In genomic region chr8:103019121-103019520, GRCm38 (mm10) we compare ENCODE assay signal across 8 mouse cellular contexts.
A peak's percentile ranks its signal among the peaks of the same experiment; 100 is the strongest.
DNase-seq lines count a peak whose midpoint lies in the region; ATAC-seq and TF ChIP-seq lines count a peak whose summit lies in the region.

No protein-coding gene starts in this region.

- peak; percentile 34; the same call in 1 of the 2 replicates for ATAC-seq in forebrain, postnatal 0 days
- no peak for ATAC-seq in forebrain, embryonic 13.5 days

- no peak overlapping the region for H3K9ac ChIP-seq in forebrain, postnatal 0 days
- H3K9ac ChIP-seq in forebrain, embryonic 13.5 days, result no peak overlapping the region

- no peak overlapping the region for H3K27ac ChIP-seq in forebrain, postnatal 0 days (ENCODE audit: low read depth, low read length)
- H3K27ac ChIP-seq in forebrain, embryonic 13.5 days, result no peak overlapping the region

- H3K4me1 ChIP-seq in forebrain, postnatal 0 days (ENCODE audit: insufficient read depth), result no peaks in the 10 kb centered on the region
- no peaks in the 10 kb centered on the region for H3K4me1 ChIP-seq in forebrain, embryonic 13.5 days

- H3K36me3 ChIP-seq in forebrain, postnatal 0 days (ENCODE audit: insufficient read depth), result no peaks in the 10 kb centered on the region
- H3K36me3 ChIP-seq in forebrain, embryonic 13.5 days (ENCODE audit: poor library complexity, severe bottlenecking), result no peaks in the 10 kb centered on the region

- peak; percentile 37 for DNase-seq in forebrain, postnatal 0 days
- peak; percentile 8 for DNase-seq in right cerebral cortex, postnatal 14 days
- DNase-seq in right cerebral cortex, adult 18-20 months, result no peak
- DNase-seq in kidney, postnatal 4 days, result peak; percentile 41 to 44
- DNase-seq in urinary bladder, postnatal 4 days (ENCODE audit: low spot score in 2 of 2), result peak; percentile 33 to 59
- DNase-seq in frontal cortex, postnatal 25 days (ENCODE audit: low spot score in 2 of 2), result no peak
- DNase-seq in spleen, adult 12 weeks (ENCODE audit: low spot score), result no peak

- no peaks in the 10 kb centered on the region for H3K9me3 ChIP-seq in forebrain, postnatal 0 days (ENCODE audit: low read length)
- no peaks in the 10 kb centered on the region for H3K9me3 ChIP-seq in forebrain, embryonic 13.5 days (replicated peaks)

- no peaks in the 10 kb centered on the region for H3K27me3 ChIP-seq in forebrain, postnatal 0 days (ENCODE audit: insufficient read depth, low read length)
- no peaks in the 10 kb centered on the region for H3K27me3 ChIP-seq in forebrain, embryonic 13.5 days

- 46% methylated on average over 4 of the region's 4 CpGs for WGBS in forebrain, postnatal 0 days
- WGBS in forebrain, embryonic 13.5 days, result 70% methylated on average over 4 of the region's 4 CpGs

- H3K4me2 ChIP-seq in forebrain, postnatal 0 days (ENCODE audit: low read depth), result no peak overlapping the region
- no peak overlapping the region for H3K4me2 ChIP-seq in forebrain, embryonic 13.5 days

- TF ChIP-seq CTCF in forebrain, postnatal 0 days (IDR thresholded peaks at IDR 0.05; ENCODE audit: low read depth), result no peak

- no peak overlapping the region for H3K4me3 ChIP-seq in forebrain, postnatal 0 days (ENCODE audit: low read depth, low read length)
- H3K4me3 ChIP-seq in forebrain, embryonic 13.5 days, result no peak overlapping the region

Comparison
In these comparisons a context has a peak if more than half of its experiments do, and no peak if none do; other contexts are left out.
1. DNase-seq: peak in forebrain, postnatal 0 days (single experiment), right cerebral cortex, postnatal 14 days (single experiment), kidney, postnatal 4 days (2 of 2) and urinary bladder, postnatal 4 days (2 of 2); none in right cerebral cortex, adult 18-20 months (single experiment), frontal cortex, postnatal 25 days (0 of 2) and spleen, adult 12 weeks (single experiment).